Comparison of ENCODE assay signal across 9 mouse cellular contexts in genomic region chr6:112717168-112717567, GRCm38 (mm10). TPM values are rescaled to one million over a fixed set of nuclear protein-coding genes. Genes with fewer than 3 reads are reported as not detected.
DNase-seq lines count a peak whose midpoint lies in the region; ATAC-seq lines count a peak whose summit lies in the region.
"Had no signal": no experiment of that assay in that cellular context is flagged by ENCODE, and none has a peak within 500 bp of the region (broad histone marks: within the 10 kb centered on the region; RNA-seq: fewer than 3 reads in every experiment).

No protein-coding gene starts in this region.

- H3K27ac ChIP-seq in forebrain, embryonic 13.5 days = no peak overlapping the region
- H3K27ac ChIP-seq in forebrain, embryonic 10.5 days = no peak overlapping the region
- no peak overlapping the region for H3K27ac ChIP-seq in embryonic facial prominence, embryonic 10.5 days (replicated peaks)
- no peak overlapping the region for H3K27ac ChIP-seq in heart, embryonic 10.5 days

- no peaks in the 10 kb centered on the region for H3K9me3 ChIP-seq in forebrain, embryonic 13.5 days (replicated peaks)
- H3K9me3 ChIP-seq in forebrain, embryonic 10.5 days = peaks cover 3% of the 10 kb centered on the region; the same call in 1 of the 2 replicates
- no peaks in the 10 kb centered on the region; the same call in 1 of the 2 replicates for H3K9me3 ChIP-seq in embryonic facial prominence, embryonic 10.5 days
- H3K9me3 ChIP-seq in heart, embryonic 10.5 days = no peaks in the 10 kb centered on the region

- 0 out of 2 replicates have a peak, but pooled peaks have one; percentile 54 for ATAC-seq in forebrain, embryonic 13.5 days
- ATAC-seq: Patski had no signal

- peaks cover 30% of the 10 kb centered on the region for H3K36me3 ChIP-seq in forebrain, embryonic 13.5 days (ENCODE audit: poor library complexity, severe bottlenecking)
- peaks cover 31% of the 10 kb centered on the region for H3K36me3 ChIP-seq in forebrain, embryonic 10.5 days (replicated peaks)
- peaks cover 9% of the 10 kb centered on the region for H3K36me3 ChIP-seq in embryonic facial prominence, embryonic 10.5 days (replicated peaks)
- no peaks in the 10 kb centered on the region for H3K36me3 ChIP-seq in heart, embryonic 10.5 days

- no peaks in the 10 kb centered on the region for H3K27me3 ChIP-seq in forebrain, embryonic 13.5 days
- no peaks in the 10 kb centered on the region for H3K27me3 ChIP-seq in forebrain, embryonic 10.5 days (ENCODE audit: poor library complexity, severe bottlenecking)
- H3K27me3 ChIP-seq in embryonic facial prominence, embryonic 10.5 days (replicated peaks; ENCODE audit: low read depth, poor library complexity, severe bottlenecking) = no peaks in the 10 kb centered on the region
- no peaks in the 10 kb centered on the region for H3K27me3 ChIP-seq in heart, embryonic 10.5 days (ENCODE audit: insufficient read depth, poor library complexity, severe bottlenecking)
- H3K27me3 ChIP-seq: Patski had no signal

- no peak for DNase-seq in forebrain, embryonic 10.5 days (ENCODE audit: extremely low spot score, low spot score)
- peak; percentile 40 for DNase-seq in right cerebral cortex, postnatal 14 days
- DNase-seq in right cerebral cortex, postnatal 25 days = no peak
- DNase-seq in embryonic facial prominence, embryonic 10.5 days (ENCODE audit: low spot score) = peak; percentile 19
- peak; percentile 29 for DNase-seq in lung, postnatal 25 days (ENCODE audit: low spot score)
- no peak for DNase-seq in gastrocnemius, adult 18-20 months (ENCODE audit: low spot score)
- DNase-seq in heart, embryonic 10.5 days (ENCODE audit: low spot score) = no peak

- no peaks in the 10 kb centered on the region for H3K4me1 ChIP-seq in forebrain, embryonic 13.5 days
- H3K4me1 ChIP-seq in forebrain, embryonic 10.5 days = no peaks in the 10 kb centered on the region
- H3K4me1 ChIP-seq in embryonic facial prominence, embryonic 10.5 days = no peaks in the 10 kb centered on the region
- no peaks in the 10 kb centered on the region for H3K4me1 ChIP-seq in heart, embryonic 10.5 days

- H3K4me3 ChIP-seq in forebrain, embryonic 13.5 days = no peak overlapping the region
- H3K4me3 ChIP-seq in forebrain, embryonic 10.5 days = no peak overlapping the region
- H3K4me3 ChIP-seq in embryonic facial prominence, embryonic 10.5 days = no peak overlapping the region
- H3K4me3 ChIP-seq in heart, embryonic 10.5 days = no peak overlapping the region

- 59% methylated on average over 5 of the region's 5 CpGs for WGBS in forebrain, embryonic 13.5 days
- 69% methylated on average over 5 of the region's 5 CpGs for WGBS in forebrain, embryonic 10.5 days
- WGBS in embryonic facial prominence, embryonic 10.5 days = 65% methylated on average over 5 of the region's 5 CpGs
- WGBS in heart, embryonic 10.5 days = 58% methylated on average over 5 of the region's 5 CpGs

- no peak overlapping the region for H3K9ac ChIP-seq in forebrain, embryonic 13.5 days

- H3K4me2 ChIP-seq in forebrain, embryonic 13.5 days = no peak overlapping the region

RNA-seq across cellular contexts. Expression of gene Rad18, which starts 20.7 kb away (rescaled TPM):
- 33.1 and 37.5 TPM in 2 replicates for polyA plus RNA-seq in forebrain, embryonic 13.5 days (2015; fragmentation: Nextera tagmentation; extraction: Ambion mirVana)
- 64.2 and 65.6 TPM in 2 replicates for polyA plus RNA-seq in forebrain, embryonic 10.5 days (2016; fragmentation: Nextera tagmentation; extraction: Ambion mirVana)
- 54.5 and 55.9 TPM in 2 replicates for polyA plus RNA-seq in embryonic facial prominence, embryonic 10.5 days (2016; fragmentation: Nextera tagmentation; extraction: Ambion mirVana)
- under 1 TPM; 0.78 to 0.94 TPM for total RNA-seq in gastrocnemius, adult 18-20 months (2021)
- 32.9 and 39.5 TPM in 2 replicates for polyA plus RNA-seq in heart, embryonic 10.5 days (2016; fragmentation: Nextera tagmentation; extraction: Ambion mirVana)

Comparison
In these comparisons a context has a peak if more than half of its experiments do, and no peak if none do; other contexts are left out.
1. DNase-seq: peak in right cerebral cortex, postnatal 14 days (single experiment), embryonic facial prominence, embryonic 10.5 days (single experiment) and lung, postnatal 25 days (single experiment); none in forebrain, embryonic 10.5 days (single experiment), right cerebral cortex, postnatal 25 days (single experiment), gastrocnemius, adult 18-20 months (single experiment) and heart, embryonic 10.5 days (single experiment).